Mouse (Mus musculus): ENCODE data around the gene Gm33543. TPM values are rescaled to one million over a fixed set of nuclear protein-coding genes. Genes with fewer than 3 reads are reported as not detected.

Gene Gm33543
- polyA plus RNA-seq, 1 experiment: 0.13 TPM

- no peak overlapping the region for H3K27ac ChIP-seq (ENCODE audit: insufficient read depth, low read length)
- H3K4me3 ChIP-seq (ENCODE audit: insufficient read depth, low read length): no peak overlapping the region
- TF ChIP-seq CTCF (IDR thresholded peaks at IDR 0.05; ENCODE audit: extremely low read depth, insufficient read depth, low read length): no peak
- TF ChIP-seq POLR2A (IDR thresholded peaks at IDR 0.05; ENCODE audit: extremely low read depth, insufficient read depth, low read length): no peak
- H3K4me1 ChIP-seq (ENCODE audit: control insufficient read depth, insufficient read depth, low read length): peaks cover 3% of the 10 kb centered on the region
Measured at GRCm38 (mm10) chr10:95784837-95785236, 57.9 kb downstream of the Gm33543 start.

GRCm38 (mm10) chr10:95780881-95781600 is 61.7 kb downstream of the Gm33543 start:
- Histone ChIP-seq H3K4me3 (ENCODE audit: insufficient read depth, low read length) (no peak overlapping the region), H3K27ac (ENCODE audit: insufficient read depth, low read length) (no peak overlapping the region), H3K4me1 (ENCODE audit: control insufficient read depth, insufficient read depth, low read length) (no peaks in the 10 kb centered on the region)
- no peak for TF ChIP-seq POLR2A (IDR thresholded peaks at IDR 0.05; ENCODE audit: extremely low read depth, insufficient read depth, low read length)
- no peak for TF ChIP-seq CTCF (IDR thresholded peaks at IDR 0.05; ENCODE audit: extremely low read depth, insufficient read depth, low read length)

GRCm38 (mm10) chr10:95779801-95780385 is 62.8 kb downstream of the Gm33543 start:
- H3K4me1 ChIP-seq (ENCODE audit: control insufficient read depth, insufficient read depth, low read length): no peaks in the 10 kb centered on the region
- no peak overlapping the region for H3K27ac ChIP-seq (ENCODE audit: insufficient read depth, low read length)
- no peak overlapping the region for H3K4me3 ChIP-seq (ENCODE audit: insufficient read depth, low read length)
- TF ChIP-seq CTCF (IDR thresholded peaks at IDR 0.05; ENCODE audit: extremely low read depth, insufficient read depth, low read length) (no peak), POLR2A (IDR thresholded peaks at IDR 0.05; ENCODE audit: extremely low read depth, insufficient read depth, low read length) (no peak)

GRCm38 (mm10) chr10:95778622-95779021 is 64.1 kb downstream of the Gm33543 start:
- H3K27ac ChIP-seq (ENCODE audit: insufficient read depth, low read length): no peak overlapping the region
- no peak overlapping the region for H3K4me3 ChIP-seq (ENCODE audit: insufficient read depth, low read length)
- H3K4me1 ChIP-seq (ENCODE audit: control insufficient read depth, insufficient read depth, low read length): no peaks in the 10 kb centered on the region
- TF ChIP-seq POLR2A (IDR thresholded peaks at IDR 0.05; ENCODE audit: extremely low read depth, insufficient read depth, low read length) (no peak), CTCF (IDR thresholded peaks at IDR 0.05; ENCODE audit: extremely low read depth, insufficient read depth, low read length) (no peak)

GRCm38 (mm10) chr10:95777701-95778320 is 64.9 kb downstream of the Gm33543 start:
- Histone ChIP-seq H3K27ac (ENCODE audit: insufficient read depth, low read length) (no peak overlapping the region), H3K4me3 (ENCODE audit: insufficient read depth, low read length) (no peak overlapping the region), H3K4me1 (ENCODE audit: control insufficient read depth, insufficient read depth, low read length) (no peaks in the 10 kb centered on the region)
- TF ChIP-seq CTCF (IDR thresholded peaks at IDR 0.05; ENCODE audit: extremely low read depth, insufficient read depth, low read length) (no peak), POLR2A (IDR thresholded peaks at IDR 0.05; ENCODE audit: extremely low read depth, insufficient read depth, low read length) (no peak)

- H3K27ac ChIP-seq (ENCODE audit: insufficient read depth, low read length): no peak overlapping the region
- H3K4me1 ChIP-seq (ENCODE audit: control insufficient read depth, insufficient read depth, low read length): no peaks in the 10 kb centered on the region
- TF ChIP-seq POLR2A (IDR thresholded peaks at IDR 0.05; ENCODE audit: extremely low read depth, insufficient read depth, low read length) (no peak), CTCF (IDR thresholded peaks at IDR 0.05; ENCODE audit: extremely low read depth, insufficient read depth, low read length) (no peak)
- H3K4me3 ChIP-seq (ENCODE audit: insufficient read depth, low read length): no peak overlapping the region
Measured at GRCm38 (mm10) chr10:95777071-95777470, 65.7 kb downstream of the Gm33543 start.

GRCm38 (mm10) chr10:95774856-95775255 is 67.9 kb downstream of the Gm33543 start:
- no peak for TF ChIP-seq CTCF (IDR thresholded peaks at IDR 0.05; ENCODE audit: extremely low read depth, insufficient read depth, low read length)
- no peak for TF ChIP-seq POLR2A (IDR thresholded peaks at IDR 0.05; ENCODE audit: extremely low read depth, insufficient read depth, low read length)
- H3K4me1 ChIP-seq (ENCODE audit: control insufficient read depth, insufficient read depth, low read length): no peaks in the 10 kb centered on the region

GRCm38 (mm10) chr10:95774001-95774628 is 68.6 kb downstream of the Gm33543 start:
- Histone ChIP-seq H3K4me3 (ENCODE audit: insufficient read depth, low read length) (no peak overlapping the region), H3K27ac (ENCODE audit: insufficient read depth, low read length) (no peak overlapping the region), H3K4me1 (ENCODE audit: control insufficient read depth, insufficient read depth, low read length) (no peaks in the 10 kb centered on the region)
- TF ChIP-seq POLR2A (IDR thresholded peaks at IDR 0.05; ENCODE audit: extremely low read depth, insufficient read depth, low read length) (no peak), CTCF (IDR thresholded peaks at IDR 0.05; ENCODE audit: extremely low read depth, insufficient read depth, low read length) (no peak)

More at GRCm38 (mm10) chr10:95774856-95775255, 67.9 kb downstream of the Gm33543 start:
- Histone ChIP-seq H3K27ac (ENCODE audit: insufficient read depth, low read length) (no peak overlapping the region), H3K4me3 (ENCODE audit: insufficient read depth, low read length) (no peak overlapping the region)

Other genes with a start within 250 kb of the Gm33543 start
- 0.42 TPM in 1 of 2 replicates, not detected in the other for gene Anapc15-ps, start 169.5 kb downstream of the Gm33543 start, polyA plus RNA-seq (2012; rRNA removed)
- gene Eea1, start 97.7 kb upstream of the Gm33543 start, polyA plus RNA-seq (2012; rRNA removed): 14.5 and 15.0 TPM in 2 replicates